Mouse (Mus musculus) spleen, adult 2 months (tissue): Measurements from ENCODE around the gene Rnf167. TPM values are rescaled to one million over a fixed set of nuclear protein-coding genes. Genes with fewer than 3 reads are reported as not detected.

Experiments
- DNase-seq, 2 experiments: peaks; one replicate each; pipeline versions ENCODE4 v3.0.0 to v3.0.0-alpha.2; 2012 to 2021; ENCODE audit warnings: low spot score in 2 of 2, low read depth in 1 of 2
- H3K27ac ChIP-seq: fragments of 200-500 bp; 2 replicates; pipeline ENCODE4 v1.5.1; 2012; ENCODE audit warnings: low read length, inconsistent platforms; ENCODE audit not compliant: insufficient read depth
- H3K27me3 ChIP-seq: fragments of 200-500 bp; 2 replicates; pipeline ENCODE4 v1.6.1; 2012; ENCODE audit warnings: mild to moderate bottlenecking, moderate library complexity, low read length, inconsistent platforms; ENCODE audit not compliant: control insufficient read depth, insufficient read depth
- H3K36me3 ChIP-seq: fragments of 200-500 bp; 2 replicates; pipeline ENCODE4 v1.6.1; 2012; ENCODE audit warnings: mild to moderate bottlenecking, low read length, inconsistent platforms; ENCODE audit not compliant: control insufficient read depth, insufficient read depth
- H3K4me1 ChIP-seq: fragments of 200-500 bp; 2 replicates; pipeline ENCODE4 v1.6.1; 2011; ENCODE audit warnings: inconsistent platforms; ENCODE audit not compliant: control insufficient read depth, insufficient read depth, insufficient read length
- H3K4me3 ChIP-seq: fragments of 200-500 bp; 2 replicates; pipeline ENCODE4 v1.5.1; 2011; ENCODE audit warnings: mild to moderate bottlenecking, inconsistent platforms; ENCODE audit not compliant: insufficient read depth, insufficient read length; ENCODE audit errors: extremely low read depth
- CTCF ChIP-seq: fragments of 200-500 bp; IDR thresholded peaks from 2 replicates; pipeline ENCODE4 v1.5.1; 2011; ENCODE audit warnings: mild to moderate bottlenecking, inconsistent platforms; ENCODE audit not compliant: insufficient read depth, insufficient read length, insufficient replicate concordance; ENCODE audit errors: extremely low read depth
- POLR2A ChIP-seq: fragments of 200-500 bp; IDR thresholded peaks from 2 replicates; pipeline ENCODE4 v1.6.1; 2011; ENCODE audit warnings: low read depth, low read length, inconsistent platforms
- WGBS: fragments of 180-500 bp; shearing (Covaris S2); methylation state at CpG from one replicate; pipeline ENCODE4 v1.1.7; 2018; 5-methylcytosine and 5-hydroxymethylcytosine counted together
- polyA plus RNA-seq: library from polyadenylated mRNA; depleted of rRNA; stranded (reverse); fragments of >200 nt; gene quantifications from 2 replicates; pipeline ENCODE4 v1.2.3, GENCODE M21; 2012

Gene Rnf167
- polyA plus RNA-seq, 1 experiment: 137 TPM

GRCm38 (mm10) chr11:70654198-70654922, 7.3 kb downstream of the Rnf167 start, which contains the start of gene Pfn1:
TSS of gene Pfn1 (minus strand) at chr11:70654644.
- Histone ChIP-seq H3K4me3 (peak within 1 kb of the TSS; percentile 99), H3K27me3 (no peaks in the 10 kb centered on the region), H3K27ac (peak within 1 kb of the TSS; percentile 100), H3K4me1 (peaks cover 34% of the 10 kb centered on the region; the same call in 1 of the 2 replicates), H3K36me3 (peaks cover 39% of the 10 kb centered on the region)
- under 1% methylated on average over 48 of the region's 61 CpGs for WGBS
- TF ChIP-seq POLR2A (peak; percentile 98), CTCF (no peak)
- peak; percentile 78 to 81 for DNase-seq

- H3K4me1 ChIP-seq: peaks cover 28% of the 10 kb centered on the region; the same call in 1 of the 2 replicates
- under 1% methylated on average over 48 of the region's 48 CpGs for WGBS
- peak; percentile 76 for DNase-seq
- H3K4me3 ChIP-seq: peak overlapping the region; percentile 74
- no peaks in the 10 kb centered on the region for H3K27me3 ChIP-seq
- H3K36me3 ChIP-seq: peaks cover 32% of the 10 kb centered on the region
- TF ChIP-seq CTCF (no peak), POLR2A (peak; percentile 91)
- H3K27ac ChIP-seq: peak overlapping the region; percentile 97
Observed at GRCm38 (mm10) chr11:70654923-70655570, 8.0 kb downstream of the Rnf167 start.

GRCm38 (mm10) chr11:70655571-70656455, 8.8 kb downstream of the Rnf167 start:
- WGBS: 4% methylated on average over 60 of the region's 61 CpGs
- Histone ChIP-seq H3K36me3 (peaks cover 28% of the 10 kb centered on the region), H3K27me3 (no peaks in the 10 kb centered on the region), H3K27ac (peak overlapping the region; percentile 97), H3K4me1 (peaks cover 25% of the 10 kb centered on the region; the same call in 1 of the 2 replicates), H3K4me3 (peak overlapping the region; percentile 74)
- no peak for TF ChIP-seq POLR2A
- no peak for TF ChIP-seq CTCF
- DNase-seq: peak in 1 of 2 experiments; percentile 49

GRCm38 (mm10) chr11:70656456-70656927, 9.5 kb downstream of the Rnf167 start:
- WGBS: 54% methylated on average over 16 of the region's 16 CpGs
- TF ChIP-seq CTCF (no peak), POLR2A (no peak)
- Histone ChIP-seq H3K36me3 (peaks cover 22% of the 10 kb centered on the region), H3K27ac (peak overlapping the region; percentile 97), H3K4me1 (peaks cover 22% of the 10 kb centered on the region; the same call in 1 of the 2 replicates), H3K4me3 (peak overlapping the region; percentile 74; the same call in 1 of the 2 replicates), H3K27me3 (no peaks in the 10 kb centered on the region)
- DNase-seq: no peak

- 49% methylated on average over 3 of the region's 3 CpGs for WGBS
- Histone ChIP-seq H3K4me3 (peak within 1 kb of the TSS; percentile 74), H3K36me3 (peaks cover 18% of the 10 kb centered on the region), H3K27me3 (no peaks in the 10 kb centered on the region), H3K4me1 (peaks cover 22% of the 10 kb centered on the region; the same call in 1 of the 2 replicates), H3K27ac (peak within 1 kb of the TSS; percentile 97)
- no peak for TF ChIP-seq CTCF
- no peak for TF ChIP-seq POLR2A
- DNase-seq: no peak
Observed at GRCm38 (mm10) chr11:70656964-70657363, 9.9 kb downstream of the Rnf167 start, which contains the start of gene Eno3. TSS of gene Eno3 (plus strand) at chr11:70657202.

GRCm38 (mm10) chr11:70657573-70657972, 10.5 kb downstream of the Rnf167 start:
- Histone ChIP-seq H3K4me1 (peaks cover 22% of the 10 kb centered on the region; the same call in 1 of the 2 replicates), H3K36me3 (peaks cover 14% of the 10 kb centered on the region), H3K4me3 (no peak overlapping the region), H3K27me3 (no peaks in the 10 kb centered on the region), H3K27ac (no peak overlapping the region)
- WGBS: 48% methylated on average over 6 of the region's 6 CpGs
- TF ChIP-seq POLR2A: no peak
- no peak for TF ChIP-seq CTCF
- DNase-seq: no peak
